Mouse (Mus musculus) layer of hippocampus, adult 9-11 months (tissue): ENCODE data around the gene Fam90a1b.
"Not testable (repeated sequence)": the region's sequence is repeated elsewhere in the genome, so short reads cannot be mapped to it uniquely, and the experiment has no call there.

ENCODE experiments used
- DNase-seq: peaks from one replicate; pipeline ENCODE4 v3.0.0; 2022

Gene Fam90a1b

DNA sequence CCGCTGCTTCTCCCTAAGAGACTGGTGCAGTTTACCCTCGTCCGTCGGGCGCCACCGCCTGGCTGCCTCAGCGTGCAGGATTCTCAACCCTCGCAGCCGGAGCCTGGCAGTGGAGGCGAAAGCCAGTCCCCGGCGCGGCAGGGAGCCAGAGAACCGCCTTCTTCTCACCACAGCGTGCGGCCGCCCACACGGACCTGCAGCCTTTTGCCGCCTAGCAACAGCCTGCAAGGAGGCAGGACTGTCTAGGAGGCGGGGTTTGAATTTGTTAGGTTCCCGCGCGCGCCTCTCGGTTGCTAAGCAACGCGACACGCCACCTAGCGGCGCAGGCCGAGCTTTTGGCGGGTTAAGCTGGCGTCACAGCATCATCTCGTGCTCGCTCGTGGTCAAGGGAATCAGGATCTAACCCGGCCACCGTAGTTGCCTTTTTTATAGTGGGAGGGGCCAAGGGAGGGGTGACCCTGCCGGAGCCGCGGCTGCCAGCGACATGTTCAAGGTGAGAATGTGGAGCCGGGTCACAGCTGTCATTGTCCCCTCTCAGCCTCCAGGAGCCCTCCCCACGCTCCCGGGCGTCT lies at the start of gene Fam90a1b, which contains the start of gene Apoo:
Gene Fam90a1b, minus strand, starts transcription at position 108 of the 572 bp plus-strand sequence.
Gene Apoo, plus strand, starts transcription at position 448 of the 572 bp plus-strand sequence.
- DNase-seq: peak; percentile 98

DNA sequence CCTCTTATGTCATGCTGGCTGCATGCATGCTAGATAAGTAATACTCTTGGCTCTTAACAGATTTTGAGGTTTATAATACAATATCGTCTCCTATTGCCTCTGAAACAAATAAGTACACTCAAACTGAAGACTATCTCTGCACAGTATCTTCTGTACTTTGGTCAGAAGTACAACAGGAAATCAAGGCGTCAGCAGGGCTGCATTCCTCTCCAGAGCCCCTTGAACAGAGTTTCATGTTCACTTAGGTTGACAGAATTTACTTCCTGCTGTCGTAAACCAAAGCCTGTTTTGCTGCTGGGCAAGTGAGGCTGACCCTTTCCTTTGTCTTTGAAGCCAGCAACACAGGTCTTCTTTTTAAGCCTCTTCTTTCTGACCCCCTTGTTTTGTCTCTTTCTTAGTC lies 42.4 kb upstream of the Fam90a1b start:
- DNase-seq: no peak

DNA sequence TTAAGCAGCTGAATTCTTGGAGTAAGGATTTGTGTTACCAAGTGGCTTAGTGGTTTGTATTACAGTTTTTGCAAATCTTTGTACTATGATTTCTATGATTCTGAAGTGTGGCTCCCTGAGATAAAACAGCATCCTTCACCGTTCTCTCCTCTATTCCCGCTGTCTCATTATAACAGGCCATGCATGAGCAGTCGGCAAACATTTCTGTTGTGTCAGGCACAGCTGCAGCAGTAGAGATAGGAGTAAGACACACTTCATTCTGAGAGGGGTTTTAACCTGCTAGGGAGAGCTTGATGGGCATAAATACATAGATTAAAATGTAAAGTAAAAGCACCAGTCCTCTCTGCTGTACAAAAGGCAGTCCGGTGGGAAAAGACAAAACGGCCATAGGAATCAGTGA lies 12.2 kb upstream of the Fam90a1b start:
- DNase-seq: no peak

DNA sequence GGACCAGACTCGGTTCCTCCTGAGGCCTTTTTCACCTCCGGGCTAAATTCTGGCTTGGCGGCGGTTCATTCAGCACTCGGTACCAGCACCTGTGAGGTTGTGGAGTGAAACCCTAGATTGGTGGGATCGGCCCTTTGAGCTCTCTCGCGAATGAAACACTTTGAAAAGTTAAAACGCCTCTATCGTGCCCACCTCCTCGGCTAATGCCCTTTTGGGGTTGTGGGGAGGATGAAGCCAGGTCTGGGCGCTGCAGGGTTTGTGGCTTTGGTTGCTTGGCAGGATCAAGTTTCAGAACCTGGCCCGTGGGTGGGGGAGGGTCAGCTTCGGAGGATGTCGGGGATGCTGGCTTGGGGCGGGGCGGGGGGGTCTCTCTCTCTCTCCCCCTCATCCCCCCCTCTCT lies 671 bp upstream of the Fam90a1b start:
- DNase-seq: no peak

DNA sequence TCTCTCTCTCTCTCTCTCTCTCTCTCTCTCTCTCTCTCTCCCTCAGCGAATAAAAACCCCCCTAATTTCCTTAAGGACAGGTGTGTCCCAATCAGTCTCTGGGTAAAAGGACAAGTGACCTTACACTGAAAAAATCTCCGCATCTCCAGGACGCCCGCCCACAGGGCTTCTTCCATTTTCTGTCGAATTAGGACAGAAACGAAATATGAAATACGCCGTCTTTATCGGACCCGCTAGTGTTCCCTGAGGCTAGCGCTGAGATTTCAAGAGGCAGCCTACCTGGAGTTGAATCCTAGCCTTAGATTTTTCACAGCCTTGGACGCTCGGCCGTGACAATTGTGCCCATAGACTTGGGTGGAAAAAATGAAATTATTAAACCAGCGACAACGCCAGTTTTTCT lies 548 bp downstream of the Fam90a1b start:
- no peak for DNase-seq

DNA sequence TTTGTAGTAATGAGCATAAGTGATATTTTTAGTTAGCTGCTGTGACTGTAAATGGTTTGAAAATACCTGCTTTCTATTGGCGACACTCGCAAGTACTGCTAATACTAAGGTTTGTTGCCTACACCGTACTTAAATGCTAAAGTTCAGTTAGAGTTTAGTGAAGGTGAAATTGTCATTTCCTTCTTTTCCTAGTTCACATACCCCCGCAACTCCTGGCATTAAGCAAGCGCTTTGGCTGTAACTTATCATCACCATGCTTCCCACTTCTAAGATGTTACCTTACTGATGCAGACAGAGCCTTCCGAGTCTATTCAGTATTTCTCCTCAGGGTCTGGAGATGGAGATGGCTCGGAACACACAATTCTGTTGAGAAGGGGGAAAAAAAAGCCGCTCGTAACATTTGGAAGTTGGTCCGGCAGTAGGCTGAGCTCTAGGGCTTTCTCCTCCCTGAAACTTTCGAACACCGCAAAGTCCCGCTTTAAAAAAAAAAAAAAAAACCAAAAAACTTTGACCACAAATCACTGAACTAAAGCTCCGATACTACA lies 1.1 kb downstream of the Fam90a1b start:
- DNase-seq: no peak

DNA sequence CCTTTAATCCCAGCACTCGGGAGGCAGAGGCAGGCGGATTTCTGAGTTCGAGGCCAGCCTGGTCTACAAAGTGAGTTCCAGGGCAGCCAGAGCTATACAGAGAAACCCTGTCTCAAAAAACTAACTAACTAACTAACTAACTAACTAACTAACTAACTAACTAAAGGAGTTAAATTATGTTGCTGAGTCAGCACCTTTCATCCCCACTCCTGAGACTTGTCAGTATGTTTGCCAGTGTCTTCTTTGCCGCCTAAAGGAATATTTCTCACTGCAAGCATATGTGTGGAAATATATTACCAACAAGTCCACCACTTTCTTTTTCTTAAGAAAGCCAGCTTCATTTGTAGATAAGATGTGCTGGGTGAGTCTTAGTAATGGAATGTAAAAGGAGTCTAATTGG lies 22.9 kb downstream of the Fam90a1b start:
- not testable (repeated sequence) for DNase-seq

DNA sequence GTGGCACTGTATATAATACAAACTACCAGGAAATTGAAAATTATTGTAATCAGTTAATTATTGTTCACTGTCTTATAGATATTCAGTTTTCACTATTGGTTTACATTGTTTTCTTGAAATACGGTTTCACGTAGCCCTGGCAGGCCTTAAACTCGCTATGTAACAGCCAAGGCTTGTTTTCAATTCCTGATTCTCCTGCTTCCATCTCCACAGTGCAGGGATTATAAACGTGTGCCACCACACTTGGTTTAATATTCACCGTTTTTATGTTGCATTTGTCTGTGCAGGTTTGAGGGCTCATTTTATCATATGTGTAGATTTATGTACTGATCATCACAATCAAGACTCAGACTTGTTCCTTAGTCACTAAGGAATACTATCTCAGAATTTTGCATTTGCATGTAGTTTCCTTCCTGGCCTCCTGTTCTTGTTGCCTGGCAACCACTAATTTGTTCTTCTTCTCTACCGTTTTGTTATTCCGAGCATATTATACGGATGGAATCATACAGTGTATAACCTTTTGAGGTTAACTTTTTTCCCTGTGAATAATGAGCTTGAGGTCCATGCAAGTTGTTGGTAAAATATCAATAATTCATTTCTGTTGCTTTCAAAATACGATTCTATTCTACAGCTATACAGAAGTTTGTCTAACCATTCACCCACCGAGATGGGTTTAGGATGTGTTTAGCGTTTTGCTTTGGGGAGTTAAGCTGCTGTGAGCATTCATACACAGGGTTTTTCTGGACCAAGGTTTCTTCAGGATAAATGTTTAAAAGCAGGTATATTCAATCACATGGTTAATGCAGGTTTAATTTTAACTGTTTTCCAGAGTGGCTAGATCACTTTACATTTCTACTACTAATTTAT lies 45.3 kb downstream of the Fam90a1b start:
- no peak for DNase-seq
